Mouse (Mus musculus) embryonic facial prominence, embryonic 11.5 days (tissue): Measurements from ENCODE around the gene Gpr61. TPM values are rescaled to one million over a fixed set of nuclear protein-coding genes. Genes with fewer than 3 reads are reported as not detected.

Source experiments
- ATAC-seq: fragments of 200-750 bp; cut with Nextera tagmentation; replicated peaks from 2 replicates; pipeline ENCODE4 v1.8.0; 2017; ENCODE audit warnings: low read depth; ENCODE audit not compliant: insufficient number of reproducible peaks, low FRiP score, low TSS enrichment
- DNase-seq: peaks from one replicate; pipeline ENCODE4 v3.0.0-alpha.2; 2015; ENCODE audit warnings: low spot score
- H3K27ac ChIP-seq: fragments of 300-500 bp; sonication (generic); replicated peaks from 2 replicates; pipeline ENCODE4 v1.5.1; 2014; ENCODE audit warnings: mild to moderate bottlenecking, low read depth, low read length, control low read depth
- H3K27me3 ChIP-seq: fragments of 300-500 bp; sonication (generic); 2 replicates; pipeline ENCODE4 v1.6.1; 2014; ENCODE audit warnings: mild to moderate bottlenecking, low read length, moderate library complexity, mixed read lengths; ENCODE audit not compliant: control insufficient read depth, insufficient read depth
- H3K36me3 ChIP-seq: fragments of 300-500 bp; sonication (generic); replicated peaks from 2 replicates; pipeline ENCODE4 v1.6.1; 2014; ENCODE audit warnings: low read depth, mild to moderate bottlenecking, low read length, moderate library complexity, mixed read lengths; ENCODE audit not compliant: control insufficient read depth, insufficient read depth
- H3K4me1 ChIP-seq: fragments of 300-500 bp; sonication (generic); 2 replicates; pipeline ENCODE4 v1.6.1; 2014; ENCODE audit warnings: low read length, mixed read lengths; ENCODE audit not compliant: control insufficient read depth, insufficient read depth
- H3K4me2 ChIP-seq: fragments of 300-500 bp; sonication (generic); 2 replicates; pipeline ENCODE4 v1.6.1; 2014; ENCODE audit warnings: low read depth, mild to moderate bottlenecking, control low read depth, low read length, moderate library complexity
- H3K4me3 ChIP-seq: fragments of 300-500 bp; sonication (generic); 2 replicates; pipeline ENCODE4 v1.5.1; 2014; ENCODE audit warnings: low read depth, low read length, control low read depth
- H3K9ac ChIP-seq: fragments of 300-500 bp; sonication (generic); replicated peaks from 2 replicates; pipeline ENCODE4 v1.6.1; 2014; ENCODE audit warnings: mild to moderate bottlenecking, control low read depth, low read length
- H3K9me3 ChIP-seq: fragments of 300-500 bp; sonication (generic); replicated peaks from 2 replicates; pipeline ENCODE4 v1.6.1; 2016; ENCODE audit warnings: mild to moderate bottlenecking, low read length, inconsistent platforms, mixed read lengths; ENCODE audit not compliant: control insufficient read depth
- WGBS: fragments of 180-500 bp; shearing (Covaris S2); extraction: QIAGEN DNeasy Blood & Tissue Kit; methylation state at CpG from one replicate; pipeline ENCODE4 v1.1.7; 2014; 5-methylcytosine and 5-hydroxymethylcytosine counted together
- polyA plus RNA-seq: library from polyadenylated mRNA; unstranded; fragments of >200 nt; fragmentation: Nextera tagmentation; extraction: Ambion mirVana; gene quantifications from 2 replicates; pipeline ENCODE4 v1.2.1, GENCODE M21; 2014

Gene Gpr61
- polyA plus RNA-seq, 1 experiment from 2014 or later, result 0.31 TPM

- no peaks in the 10 kb centered on the region for H3K9me3 ChIP-seq
- DNase-seq, result no peak
- no peak overlapping the region for H3K4me3 ChIP-seq
- 81% methylated on average over 1 of the region's 1 CpGs for WGBS
- no peak overlapping the region for H3K4me2 ChIP-seq
- no peaks in the 10 kb centered on the region for H3K36me3 ChIP-seq
- no peak overlapping the region for H3K9ac ChIP-seq
- H3K27me3 ChIP-seq, result no peaks in the 10 kb centered on the region
- ATAC-seq, result no peak
- H3K4me1 ChIP-seq, result no peaks in the 10 kb centered on the region; the same call in 1 of the 2 replicates
- no peak overlapping the region for H3K27ac ChIP-seq
These were observed 22.9 kb downstream of the Gpr61 start for GRCm38 (mm10) chr3:108131821-108132220.

GRCm38 (mm10) chr3:108131216-108131615, 23.5 kb downstream of the Gpr61 start:
- no peak overlapping the region for H3K4me2 ChIP-seq
- ATAC-seq (no peak), DNase-seq (no peak)
- H3K4me1 ChIP-seq, result no peaks in the 10 kb centered on the region; the same call in 1 of the 2 replicates
- no peaks in the 10 kb centered on the region for H3K36me3 ChIP-seq
- WGBS, result 94% methylated on average over 5 of the region's 5 CpGs
- no peaks in the 10 kb centered on the region for H3K9me3 ChIP-seq
- H3K9ac ChIP-seq, result no peak overlapping the region
- no peak overlapping the region for H3K4me3 ChIP-seq
- H3K27me3 ChIP-seq, result no peaks in the 10 kb centered on the region
- no peak overlapping the region for H3K27ac ChIP-seq

- WGBS, result 94% methylated on average over 4 of the region's 4 CpGs
- Histone ChIP-seq H3K9ac (no peak overlapping the region), H3K9me3 (no peaks in the 10 kb centered on the region), H3K4me1 (no peaks in the 10 kb centered on the region; the same call in 1 of the 2 replicates), H3K4me3 (no peak overlapping the region), H3K4me2 (no peak overlapping the region), H3K27me3 (no peaks in the 10 kb centered on the region), H3K27ac (no peak overlapping the region), H3K36me3 (no peaks in the 10 kb centered on the region)
- DNase-seq (no peak), ATAC-seq (no peak)
These were observed 24.9 kb downstream of the Gpr61 start for GRCm38 (mm10) chr3:108129804-108130203.

- DNase-seq (no peak), ATAC-seq (no peak)
- H3K9me3 ChIP-seq, result no peaks in the 10 kb centered on the region
- no peak overlapping the region for H3K27ac ChIP-seq
- no peaks in the 10 kb centered on the region; the same call in 1 of the 2 replicates for H3K4me1 ChIP-seq
- no peak overlapping the region for H3K9ac ChIP-seq
- H3K4me3 ChIP-seq, result no peak overlapping the region
- H3K4me2 ChIP-seq, result no peak overlapping the region
- no peaks in the 10 kb centered on the region for H3K27me3 ChIP-seq
- no peaks in the 10 kb centered on the region for H3K36me3 ChIP-seq
- 91% methylated on average over 4 of the region's 4 CpGs for WGBS
These were observed 25.3 kb downstream of the Gpr61 start for GRCm38 (mm10) chr3:108129367-108129766.

- no peaks in the 10 kb centered on the region; the same call in 1 of the 2 replicates for H3K4me1 ChIP-seq
- no peak overlapping the region for H3K27ac ChIP-seq
- WGBS, result 72% methylated on average over 5 of the region's 5 CpGs
- no peak overlapping the region for H3K4me3 ChIP-seq
- H3K9ac ChIP-seq, result no peak overlapping the region
- DNase-seq (no peak), ATAC-seq (no peak)
- H3K27me3 ChIP-seq, result no peaks in the 10 kb centered on the region
- no peaks in the 10 kb centered on the region for H3K36me3 ChIP-seq
- H3K9me3 ChIP-seq, result no peaks in the 10 kb centered on the region
- no peak overlapping the region for H3K4me2 ChIP-seq
These were observed 26.2 kb downstream of the Gpr61 start for GRCm38 (mm10) chr3:108128520-108128919.

GRCm38 (mm10) chr3:108126327-108126726, 28.4 kb downstream of the Gpr61 start:
- Histone ChIP-seq H3K9me3 (no peaks in the 10 kb centered on the region), H3K4me3 (no peak overlapping the region), H3K36me3 (no peaks in the 10 kb centered on the region), H3K4me2 (no peak overlapping the region), H3K27me3 (no peaks in the 10 kb centered on the region), H3K9ac (no peak overlapping the region), H3K4me1 (no peaks in the 10 kb centered on the region; the same call in 1 of the 2 replicates), H3K27ac (no peak overlapping the region)
- 87% methylated on average over 3 of the region's 3 CpGs for WGBS
- ATAC-seq (no peak), DNase-seq (no peak)

- Histone ChIP-seq H3K9ac (no peak overlapping the region), H3K27me3 (no peaks in the 10 kb centered on the region), H3K4me3 (no peak overlapping the region), H3K9me3 (no peaks in the 10 kb centered on the region), H3K36me3 (no peaks in the 10 kb centered on the region), H3K27ac (no peak overlapping the region), H3K4me2 (no peak overlapping the region), H3K4me1 (no peaks in the 10 kb centered on the region)
- DNase-seq, result no peak
- no peak for ATAC-seq
- 45% methylated on average over 1 of the region's 1 CpGs for WGBS
These were observed 30.6 kb downstream of the Gpr61 start for GRCm38 (mm10) chr3:108124131-108124530.

GRCm38 (mm10) chr3:108123242-108123641, 31.4 kb downstream of the Gpr61 start:
- Histone ChIP-seq H3K4me3 (no peak overlapping the region), H3K4me1 (no peaks in the 10 kb centered on the region), H3K9ac (no peak overlapping the region), H3K27ac (no peak overlapping the region), H3K27me3 (no peaks in the 10 kb centered on the region), H3K4me2 (no peak overlapping the region), H3K36me3 (no peaks in the 10 kb centered on the region; the same call in 1 of the 2 replicates), H3K9me3 (no peaks in the 10 kb centered on the region)
- no peak for ATAC-seq
- DNase-seq, result no peak
- 92% methylated on average over 5 of the region's 5 CpGs for WGBS
